Mouse (Mus musculus) heart, embryonic 16.5 days (tissue): Measurements from ENCODE around the gene Aff3. TPM values are rescaled to one million over a fixed set of nuclear protein-coding genes. Genes with fewer than 3 reads are reported as not detected.

Experiments used
- ATAC-seq: fragments of 200-750 bp; cut with Nextera tagmentation; replicated peaks from 2 replicates; pipeline ENCODE4 v1.8.0; 2017; ENCODE audit warnings: moderate number of reproducible peaks; ENCODE audit not compliant: insufficient read depth, low FRiP score; ENCODE audit errors: extremely low read depth
- H3K27ac ChIP-seq: fragments of 300-500 bp; sonication (generic); 2 replicates; pipeline ENCODE4 v1.5.1; 2014; ENCODE audit warnings: mild to moderate bottlenecking, low read length, control low read depth, moderate library complexity
- H3K27me3 ChIP-seq: fragments of 300-500 bp; sonication (generic); 2 replicates; pipeline ENCODE4 v1.6.1; 2014; ENCODE audit warnings: low read length, mixed read lengths; ENCODE audit not compliant: control insufficient read depth, insufficient read depth
- H3K36me3 ChIP-seq: fragments of 300-500 bp; sonication (generic); 2 replicates; pipeline ENCODE4 v1.6.1; 2014; ENCODE audit not compliant: control insufficient read depth, insufficient read depth
- H3K4me1 ChIP-seq: fragments of 300-500 bp; sonication (generic); 2 replicates; pipeline ENCODE4 v1.6.1; 2014; ENCODE audit warnings: low read length, mixed read lengths; ENCODE audit not compliant: control insufficient read depth, insufficient read depth
- H3K4me2 ChIP-seq: fragments of 300-500 bp; sonication (generic); 2 replicates; pipeline ENCODE4 v1.6.1; 2014; ENCODE audit warnings: low read depth, mild to moderate bottlenecking, control low read depth, low read length
- H3K4me3 ChIP-seq: fragments of 300-500 bp; sonication (generic); 2 replicates; pipeline ENCODE4 v1.5.1; 2014; ENCODE audit warnings: mild to moderate bottlenecking, control low read depth, low read length
- H3K9ac ChIP-seq: fragments of 300-500 bp; sonication (generic); 2 replicates; pipeline ENCODE4 v1.6.1; 2014; ENCODE audit warnings: low read length, control low read depth
- H3K9me3 ChIP-seq: fragments of 300-500 bp; sonication (generic); replicated peaks from 2 replicates; pipeline ENCODE4 v1.6.1; 2016; ENCODE audit warnings: low read length; ENCODE audit not compliant: control insufficient read depth
- WGBS: fragments of 180-500 bp; shearing (Covaris S2); extraction: QIAGEN DNeasy Blood & Tissue Kit; methylation state at CpG from one replicate; pipeline ENCODE4 v1.1.7; 2014; 5-methylcytosine and 5-hydroxymethylcytosine counted together
- polyA plus RNA-seq: library from polyadenylated mRNA; unstranded; fragments of >200 nt; fragmentation: Nextera tagmentation; extraction: Ambion mirVana; gene quantifications from 2 replicates; pipeline ENCODE4 v1.2.1, GENCODE M21; 2015

The Aff3 gene
- polyA plus RNA-seq, 1 experiment from 2014 or later: 2.2 TPM

DNA sequence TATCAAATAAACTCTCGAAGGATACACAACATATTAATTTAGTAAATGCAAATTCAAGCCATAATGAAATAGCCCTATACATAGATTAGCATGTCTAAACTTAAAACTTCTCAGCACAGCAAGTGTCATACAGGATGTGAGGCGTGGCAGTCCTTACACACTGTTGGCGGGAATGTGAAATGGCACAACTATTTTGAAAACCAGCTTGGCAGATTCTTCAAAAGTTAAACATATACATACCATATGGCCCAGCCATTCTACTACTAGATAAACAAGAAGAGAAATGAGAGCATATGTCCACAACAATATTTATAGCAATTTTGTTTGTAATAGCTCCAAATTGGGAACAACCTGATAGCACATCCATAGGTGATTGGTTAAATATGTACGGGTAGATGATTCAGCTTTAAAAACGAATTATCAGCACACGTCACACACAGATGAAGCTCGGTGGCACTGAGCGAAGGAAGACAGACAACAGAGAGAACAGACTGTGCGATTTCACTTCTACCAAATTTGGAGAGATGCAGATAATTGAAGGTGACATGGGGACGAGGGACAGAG, 18.5 kb upstream of the Aff3 start:
- Histone ChIP-seq H3K9me3 (no peaks in the 10 kb centered on the region), H3K27ac (no peak overlapping the region), H3K9ac (no peak overlapping the region), H3K4me1 (no peaks in the 10 kb centered on the region), H3K27me3 (no peaks in the 10 kb centered on the region), H3K4me2 (no peak overlapping the region), H3K4me3 (no peak overlapping the region), H3K36me3 (no peaks in the 10 kb centered on the region)
- ATAC-seq: no peak
- 75% methylated on average over 10 of the region's 10 CpGs for WGBS

DNA sequence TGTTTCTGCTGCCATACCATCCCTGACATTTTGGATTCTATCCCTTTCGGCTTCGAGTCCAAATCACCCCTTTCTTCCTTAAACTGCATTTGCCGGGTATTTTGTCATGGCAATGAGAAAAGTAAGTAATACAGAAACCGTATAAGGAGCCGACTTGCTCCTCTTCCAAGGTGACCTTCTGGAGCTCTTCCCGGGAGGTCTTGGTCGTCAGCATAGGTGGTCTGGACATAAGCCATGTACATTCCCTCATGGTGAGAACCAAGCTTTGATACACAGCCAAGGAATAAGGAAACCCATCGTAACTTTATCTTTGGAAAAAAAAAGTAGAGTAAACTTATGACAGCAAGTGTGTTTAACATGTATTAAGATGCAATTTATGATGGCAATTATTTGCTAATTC, 15.1 kb upstream of the Aff3 start:
- Histone ChIP-seq H3K4me3 (no peak overlapping the region), H3K9me3 (no peaks in the 10 kb centered on the region), H3K27me3 (no peaks in the 10 kb centered on the region), H3K4me2 (no peak overlapping the region), H3K27ac (no peak overlapping the region), H3K36me3 (no peaks in the 10 kb centered on the region), H3K4me1 (no peaks in the 10 kb centered on the region), H3K9ac (no peak overlapping the region)
- WGBS: 54% methylated on average over 8 of the region's 8 CpGs
- ATAC-seq: no peak

DNA sequence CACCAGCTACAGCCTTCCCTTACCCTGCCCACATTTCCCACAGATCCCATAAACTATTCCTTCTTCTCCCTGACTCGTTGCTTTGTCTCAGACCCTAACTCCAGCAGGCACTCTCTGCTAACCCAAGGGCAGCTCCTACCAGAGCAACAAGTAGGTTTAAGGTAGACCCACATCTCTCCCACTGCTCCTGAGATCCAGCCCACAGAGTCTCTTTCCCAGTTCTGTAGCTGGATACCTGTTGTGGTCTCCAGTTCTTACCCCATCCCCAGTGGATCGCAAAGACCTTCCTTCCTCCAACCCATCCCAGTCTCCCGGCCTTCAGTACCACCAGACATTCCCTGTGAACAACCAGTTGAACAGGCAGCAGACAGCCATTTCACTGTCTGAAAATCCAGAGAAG, 7.0 kb upstream of the Aff3 start:
- H3K27me3 ChIP-seq: no peaks in the 10 kb centered on the region
- H3K4me2 ChIP-seq: no peak overlapping the region
- H3K4me1 ChIP-seq: no peaks in the 10 kb centered on the region
- no peak overlapping the region for H3K27ac ChIP-seq
- ATAC-seq: no peak
- no peaks in the 10 kb centered on the region for H3K36me3 ChIP-seq
- WGBS: 61% methylated on average over 3 of the region's 3 CpGs
- H3K9ac ChIP-seq: no peak overlapping the region
- H3K9me3 ChIP-seq: no peaks in the 10 kb centered on the region
- no peak overlapping the region for H3K4me3 ChIP-seq

DNA sequence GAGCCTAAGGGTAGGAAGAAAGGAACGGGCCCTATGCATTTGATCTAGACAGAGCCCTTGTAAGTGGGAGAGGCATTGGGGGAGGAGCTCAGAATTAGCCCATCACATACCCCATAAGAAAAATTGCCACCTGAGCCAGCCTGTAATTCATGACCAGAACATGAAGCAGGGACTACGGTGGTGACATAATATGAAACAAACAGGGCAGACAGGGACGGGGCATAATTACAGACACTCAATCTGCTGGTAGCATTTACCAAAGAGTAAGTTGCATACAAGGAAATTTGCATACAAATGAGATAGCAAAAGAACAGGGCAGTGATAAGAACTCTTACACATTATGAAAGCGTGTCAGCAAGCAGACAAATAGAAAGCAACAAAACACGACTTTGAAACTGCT, 6.3 kb upstream of the Aff3 start:
- Histone ChIP-seq H3K27me3 (no peaks in the 10 kb centered on the region), H3K9me3 (no peaks in the 10 kb centered on the region), H3K36me3 (no peaks in the 10 kb centered on the region), H3K4me1 (no peaks in the 10 kb centered on the region), H3K4me2 (no peak overlapping the region), H3K9ac (no peak overlapping the region), H3K4me3 (no peak overlapping the region), H3K27ac (no peak overlapping the region)
- WGBS: 64% methylated on average over 5 of the region's 5 CpGs
- ATAC-seq: no peak

DNA sequence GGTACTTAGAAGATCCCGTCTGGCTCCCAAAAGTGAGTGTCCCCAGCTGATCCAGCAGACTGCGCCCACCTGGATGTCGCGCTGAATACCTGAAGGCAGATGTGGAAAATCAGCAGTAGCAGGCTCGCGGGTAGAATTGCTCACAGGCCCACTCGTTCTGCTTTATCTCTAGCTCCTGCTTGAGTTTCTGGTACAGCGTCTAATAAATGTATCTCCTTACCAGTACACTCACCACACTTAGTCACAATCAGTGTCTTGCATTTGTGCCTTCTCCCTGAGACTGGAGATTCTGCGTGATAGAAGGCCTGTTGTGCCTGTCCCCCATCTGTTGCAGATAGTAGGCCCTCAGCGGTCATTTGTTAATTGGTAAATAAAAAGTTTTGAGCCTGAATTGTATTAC, 3.6 kb upstream of the Aff3 start:
- Histone ChIP-seq H3K9ac (no peak overlapping the region), H3K4me3 (no peak overlapping the region), H3K27me3 (no peaks in the 10 kb centered on the region), H3K4me1 (no peaks in the 10 kb centered on the region), H3K27ac (no peak overlapping the region), H3K36me3 (no peaks in the 10 kb centered on the region), H3K4me2 (no peak overlapping the region), H3K9me3 (no peaks in the 10 kb centered on the region)
- no peak for ATAC-seq
- 77% methylated on average over 10 of the region's 10 CpGs for WGBS

DNA sequence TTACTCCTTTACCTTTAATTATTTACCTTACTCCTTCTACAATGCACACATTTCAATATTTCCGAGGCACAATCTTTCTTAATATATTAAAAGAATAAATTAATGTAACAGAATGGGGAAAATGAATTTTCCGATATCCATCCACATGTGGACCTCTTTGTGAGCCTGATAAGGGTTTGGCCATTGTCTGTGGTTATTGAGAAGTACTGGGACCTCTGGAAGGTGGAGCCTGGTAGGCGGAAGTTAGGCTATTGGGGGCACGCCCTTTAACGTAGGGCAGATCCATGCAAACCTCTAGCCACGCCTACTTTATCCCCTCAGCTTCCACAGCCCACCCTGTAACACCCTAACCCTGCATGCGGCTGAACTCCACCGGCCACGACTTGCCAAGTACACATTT, 3.1 kb upstream of the Aff3 start:
- Histone ChIP-seq H3K9me3 (no peaks in the 10 kb centered on the region), H3K9ac (no peak overlapping the region), H3K36me3 (no peaks in the 10 kb centered on the region), H3K4me1 (no peaks in the 10 kb centered on the region), H3K27ac (no peak overlapping the region), H3K4me3 (no peak overlapping the region), H3K27me3 (no peaks in the 10 kb centered on the region), H3K4me2 (no peak overlapping the region)
- no peak for ATAC-seq
- 76% methylated on average over 9 of the region's 9 CpGs for WGBS

DNA sequence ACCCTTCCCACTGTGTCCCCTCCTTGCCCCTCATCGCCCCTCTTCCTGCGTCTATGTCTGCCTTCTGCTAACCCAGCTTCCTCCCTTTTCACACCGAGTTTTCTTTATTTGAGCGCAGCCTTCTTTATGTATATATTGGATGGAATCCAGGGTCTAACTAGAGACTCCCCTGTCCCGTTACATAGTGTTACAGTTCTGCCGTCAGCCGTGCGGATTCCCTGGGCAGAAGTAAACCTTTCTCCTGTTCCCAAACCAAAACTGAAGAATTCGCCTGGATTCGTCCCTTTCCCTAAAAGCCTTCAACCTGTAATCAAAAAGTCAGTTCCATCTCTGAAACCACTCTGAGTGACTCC, 2.0 kb upstream of the Aff3 start:
- H3K4me3 ChIP-seq: no peak overlapping the region
- no peaks in the 10 kb centered on the region for H3K36me3 ChIP-seq
- H3K9me3 ChIP-seq: no peaks in the 10 kb centered on the region
- no peak for ATAC-seq
- no peak overlapping the region for H3K9ac ChIP-seq
- no peak overlapping the region for H3K4me2 ChIP-seq
- no peak overlapping the region for H3K27ac ChIP-seq
- H3K27me3 ChIP-seq: no peaks in the 10 kb centered on the region
- 73% methylated on average over 10 of the region's 10 CpGs for WGBS
- no peaks in the 10 kb centered on the region for H3K4me1 ChIP-seq

DNA sequence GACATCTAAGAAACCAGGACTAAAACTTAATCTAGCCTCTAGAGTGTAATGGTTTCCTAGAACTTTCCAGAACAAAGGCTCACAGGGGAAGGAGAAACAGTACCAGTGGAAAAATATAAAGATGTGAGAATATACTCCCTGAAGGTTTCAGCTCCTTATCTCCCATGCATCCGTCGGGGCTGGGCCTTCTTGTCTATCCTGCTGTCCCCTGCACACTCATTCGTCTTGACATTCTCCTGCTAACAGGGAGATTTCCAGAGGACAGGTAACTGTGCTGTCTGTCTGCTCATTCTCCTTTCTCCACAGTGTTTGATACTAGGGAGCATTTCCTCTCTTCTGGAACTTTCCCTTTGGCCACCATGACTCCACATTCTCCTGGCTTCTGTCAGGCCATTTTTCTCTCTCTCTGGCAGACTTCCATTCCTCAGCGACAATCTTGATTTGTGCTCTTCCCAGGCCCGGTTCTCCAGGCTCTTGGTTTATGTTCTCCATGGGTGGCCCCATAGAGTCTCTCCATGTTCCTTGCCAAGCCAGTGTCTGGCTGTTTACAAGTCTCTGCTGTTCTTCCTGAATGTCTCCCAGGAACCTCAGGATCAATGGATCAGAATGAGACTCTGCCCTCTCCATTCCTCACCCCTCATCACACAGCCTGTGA, 1.5 kb upstream of the Aff3 start:
- no peaks in the 10 kb centered on the region for H3K4me1 ChIP-seq
- ATAC-seq: no peak
- no peak overlapping the region for H3K27ac ChIP-seq
- H3K9ac ChIP-seq: no peak overlapping the region
- WGBS: 52% methylated on average over 5 of the region's 5 CpGs
- H3K9me3 ChIP-seq: no peaks in the 10 kb centered on the region
- no peaks in the 10 kb centered on the region for H3K36me3 ChIP-seq
- H3K27me3 ChIP-seq: no peaks in the 10 kb centered on the region
- H3K4me3 ChIP-seq: no peak overlapping the region
- no peak overlapping the region for H3K4me2 ChIP-seq

DNA sequence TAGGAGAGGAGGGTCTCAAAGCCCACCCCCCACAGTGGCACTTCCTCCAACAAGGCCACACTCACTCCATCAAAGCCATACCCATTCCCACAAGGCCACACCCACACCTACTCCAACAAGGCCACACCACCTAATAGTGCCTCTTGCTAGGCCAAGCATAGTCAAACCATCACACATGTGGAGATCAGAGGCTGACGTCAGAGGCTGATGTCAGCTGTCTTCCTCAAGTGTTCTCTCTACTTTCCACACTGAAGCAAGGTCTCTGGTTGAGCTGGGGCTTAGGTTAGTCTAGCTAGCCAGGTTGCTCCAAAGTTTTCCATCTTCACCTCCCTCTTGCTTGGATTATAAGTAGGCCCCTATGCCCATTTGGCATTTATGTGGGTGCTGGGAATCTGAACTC, 856 bp upstream of the Aff3 start:
- Histone ChIP-seq H3K27me3 (no peaks in the 10 kb centered on the region), H3K9ac (no peak overlapping the region), H3K36me3 (no peaks in the 10 kb centered on the region), H3K4me3 (no peak overlapping the region), H3K4me1 (no peaks in the 10 kb centered on the region), H3K27ac (no peak overlapping the region), H3K4me2 (no peak overlapping the region), H3K9me3 (no peaks in the 10 kb centered on the region)
- WGBS: 62% methylated on average over 1 of the region's 1 CpGs
- ATAC-seq: no peak
